Mouse (Mus musculus): Measurements from ENCODE around the gene Ccdc190.

The Ccdc190 gene

DNA sequence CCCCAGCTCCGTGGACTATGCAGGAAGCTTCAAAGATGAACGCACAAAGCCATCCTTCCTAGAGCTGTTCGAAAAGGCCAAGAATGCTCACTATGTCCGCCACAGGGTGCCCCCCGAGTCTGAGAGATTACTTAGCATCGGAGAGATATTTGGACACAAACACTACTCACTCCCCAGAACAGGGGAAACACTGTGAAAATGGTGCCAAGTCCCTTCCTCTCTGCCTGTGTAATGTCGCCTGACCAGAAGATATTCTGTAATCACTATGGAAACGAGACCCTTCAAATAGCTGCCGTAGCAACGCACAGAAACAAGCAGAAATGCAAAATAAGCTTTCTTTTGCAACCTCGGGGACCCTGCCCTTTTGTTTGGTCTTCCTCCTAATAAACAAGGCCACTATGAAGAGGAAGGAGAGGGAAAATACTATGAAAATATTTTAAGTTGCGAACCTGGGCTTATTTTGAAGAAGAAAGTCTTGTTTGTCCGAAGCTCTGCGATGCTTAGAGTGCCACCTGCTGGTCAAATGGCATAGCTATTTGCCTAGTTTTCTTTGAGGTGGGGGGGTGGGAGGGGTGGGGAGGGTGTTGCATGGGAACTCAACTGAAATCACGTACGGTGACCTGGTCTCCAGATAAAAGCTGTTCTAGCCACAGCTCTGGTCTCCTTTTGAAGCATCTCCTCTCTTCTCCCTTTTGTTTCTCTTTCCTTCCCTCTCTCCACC lies 5.7 kb downstream of the Ccdc190 start:
- peak; percentile 61 for DNase-seq (ENCODE audit: low read depth)

DNA sequence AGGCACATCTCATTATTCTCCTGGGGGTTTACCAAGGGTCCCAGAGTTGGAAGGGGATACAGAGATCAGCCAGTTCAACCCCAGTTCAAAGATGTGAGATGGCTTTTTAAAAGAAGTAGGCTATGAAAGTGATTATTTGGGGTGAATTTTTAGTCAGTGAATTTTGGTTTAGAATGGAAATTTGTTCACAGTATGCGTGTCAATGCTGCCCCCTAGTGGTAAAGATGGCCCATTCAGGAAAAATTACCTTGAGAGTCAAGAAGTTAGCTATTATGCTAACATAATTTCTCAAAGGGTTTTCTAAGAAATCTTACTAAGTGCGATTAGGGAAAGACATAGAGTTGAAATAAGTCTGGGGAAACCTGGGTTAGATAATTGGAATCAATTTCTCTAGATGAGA lies 10.9 kb downstream of the Ccdc190 start:
- DNase-seq (ENCODE audit: low read depth) = peak; percentile 56

DNA sequence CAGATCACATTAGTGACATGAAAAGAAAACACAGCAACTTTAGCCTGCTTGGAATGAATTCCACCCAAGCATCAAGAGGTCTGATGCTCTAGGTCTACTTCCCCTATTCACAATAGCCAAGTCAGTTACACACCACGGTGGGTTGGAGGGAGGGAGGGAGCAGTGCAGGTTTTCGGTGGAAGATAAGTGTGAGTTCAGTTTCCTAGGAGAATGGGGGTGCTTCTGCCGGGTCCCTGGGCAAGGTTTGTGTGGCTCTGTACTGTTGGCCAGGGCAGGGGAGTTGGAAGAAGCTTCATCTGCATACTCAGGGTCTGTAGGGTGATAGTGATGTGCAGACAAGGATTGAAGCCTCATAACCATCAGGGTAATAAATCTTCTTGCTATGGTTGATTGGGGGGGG lies 17.6 kb downstream of the Ccdc190 start:
- no peak for DNase-seq (ENCODE audit: low read depth)

DNA sequence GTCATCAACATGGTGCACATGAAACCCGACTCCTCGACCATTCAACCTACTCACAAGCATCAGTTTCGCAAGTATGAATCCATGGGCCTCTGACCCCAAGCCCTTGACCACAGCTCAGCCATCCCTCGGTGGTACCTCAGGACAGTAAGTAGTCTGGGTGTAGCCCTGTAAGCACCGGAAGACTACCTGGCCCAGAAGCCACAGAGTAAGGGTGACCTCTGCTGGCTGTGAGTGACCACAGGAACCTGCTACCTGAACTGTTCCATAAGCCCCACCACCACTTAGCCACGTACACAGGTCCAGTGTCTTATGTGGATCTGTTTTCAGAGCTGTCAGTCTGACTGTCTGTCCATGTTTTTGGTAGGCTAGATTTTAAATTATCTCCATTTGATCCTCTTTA lies 19.2 kb downstream of the Ccdc190 start:
- peak; percentile 26 for DNase-seq (ENCODE audit: low read depth)

DNA sequence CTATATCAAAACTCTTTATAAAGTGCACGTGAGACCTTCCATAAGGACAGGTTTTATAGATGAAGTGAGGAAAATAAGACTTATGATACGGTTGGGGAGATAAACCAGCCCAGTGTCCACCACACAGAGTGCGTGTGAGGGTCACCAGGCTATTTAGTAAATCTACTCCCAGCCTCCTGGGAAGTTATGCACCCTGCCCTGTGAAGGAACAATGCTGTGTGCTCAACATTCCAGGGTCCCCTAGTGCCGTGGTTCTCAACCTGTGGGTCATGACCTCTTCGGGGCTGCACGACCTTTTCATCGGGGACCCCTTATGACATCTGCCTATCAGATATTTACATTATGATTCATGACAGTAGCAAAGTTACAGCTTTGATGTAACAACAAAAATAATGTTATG lies 19.8 kb downstream of the Ccdc190 start:
- no peak for DNase-seq (ENCODE audit: low read depth)

DNA sequence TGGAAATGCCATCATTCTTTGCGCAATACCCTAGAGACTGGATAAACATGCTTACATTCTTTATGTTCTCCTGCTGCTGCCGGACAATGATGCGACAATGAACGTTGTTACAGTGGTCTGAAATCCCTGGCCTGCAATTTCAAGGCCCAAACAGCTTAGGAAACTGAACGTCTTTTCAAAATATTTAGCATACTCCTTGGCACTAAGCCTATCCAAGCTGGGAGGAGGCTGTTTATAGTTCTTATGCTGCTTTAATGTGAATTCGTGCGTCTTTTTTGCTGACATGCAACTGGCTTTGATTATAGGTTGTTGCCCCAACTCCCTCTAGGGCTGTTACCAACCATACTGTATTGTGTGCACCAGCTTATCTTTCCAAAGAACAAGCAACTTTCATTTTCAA lies 20.4 kb downstream of the Ccdc190 start:
- no peak for DNase-seq (ENCODE audit: low read depth)

DNA sequence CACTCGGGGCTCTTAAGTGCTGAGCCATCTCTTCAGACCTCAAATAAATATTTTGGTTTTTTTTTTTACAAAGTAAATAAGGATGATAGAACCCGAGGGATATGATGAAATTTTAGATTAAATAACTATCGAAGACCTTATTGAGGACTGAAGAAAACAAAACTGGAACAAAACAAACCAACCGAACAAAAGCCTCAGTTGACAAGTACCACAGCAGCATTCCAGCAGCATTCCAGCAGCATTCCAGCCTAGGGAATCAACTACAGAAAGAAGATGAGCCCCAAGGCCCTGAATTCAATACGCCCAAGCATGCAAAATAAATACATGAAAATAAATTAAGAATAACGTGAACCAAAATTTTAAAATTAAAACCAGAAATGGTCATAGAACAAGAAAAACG lies 21.5 kb downstream of the Ccdc190 start:
- no peak for DNase-seq (ENCODE audit: low read depth)

DNA sequence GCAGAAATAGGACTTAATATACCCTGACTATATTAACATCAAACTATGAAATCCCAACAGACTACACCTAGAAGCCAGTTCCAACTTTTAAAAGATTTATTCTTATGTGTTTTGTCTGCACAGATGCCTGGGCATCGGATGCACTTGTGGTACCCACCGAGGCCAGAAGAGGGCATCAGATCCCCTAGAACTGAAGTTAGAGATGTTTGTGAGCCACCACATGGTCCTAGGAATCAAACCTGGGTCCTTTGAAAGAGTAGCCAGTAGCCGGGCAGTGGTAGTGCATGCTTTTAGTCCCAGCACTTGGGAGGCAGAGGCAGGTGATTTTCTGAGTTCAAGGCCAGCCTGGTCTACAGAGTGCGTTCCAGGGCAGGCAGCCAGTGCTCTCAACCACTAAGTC lies 22.2 kb downstream of the Ccdc190 start:
- DNase-seq (ENCODE audit: low read depth) = peak; percentile 36

DNA sequence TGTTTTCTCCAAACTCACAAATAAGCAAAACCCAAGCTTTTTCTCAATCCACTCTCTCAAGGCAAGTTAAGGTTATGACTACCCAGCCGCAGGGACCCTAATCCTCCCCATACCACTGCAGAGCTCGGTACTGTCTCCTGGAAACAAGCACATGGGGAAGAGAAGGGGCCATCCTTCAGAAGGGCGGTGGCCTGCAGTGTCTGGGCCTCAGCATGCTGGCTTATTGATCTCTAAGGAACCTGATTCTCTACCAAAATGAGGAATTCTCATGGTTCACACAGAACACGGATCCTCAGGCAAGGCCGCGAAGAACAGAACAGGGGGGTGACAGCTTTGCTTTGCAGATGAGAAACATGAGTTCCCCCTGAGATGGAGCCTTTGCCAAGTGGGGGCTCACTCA lies 23.1 kb downstream of the Ccdc190 start:
- DNase-seq (ENCODE audit: low read depth) = no peak

DNA sequence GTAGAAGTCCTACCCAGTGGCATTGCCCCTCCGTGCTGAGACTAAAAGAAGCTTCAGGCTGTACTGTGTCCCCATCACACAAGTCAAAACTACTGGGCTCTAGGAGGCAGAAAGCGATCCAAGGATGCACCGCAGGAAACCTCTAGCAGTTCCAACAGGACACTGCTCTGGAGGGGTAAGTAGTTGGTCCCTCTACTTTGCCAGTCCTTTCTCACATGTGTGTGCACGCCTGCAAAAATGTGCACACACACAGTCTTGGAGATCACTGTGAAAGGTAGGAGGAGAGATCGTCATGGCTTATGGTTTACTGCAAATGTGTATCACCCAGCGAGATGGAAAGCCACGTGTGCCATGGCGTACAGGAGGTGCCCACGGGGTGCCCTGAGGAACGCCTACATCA lies 24.2 kb downstream of the Ccdc190 start:
- no peak for DNase-seq (ENCODE audit: low read depth)

DNA sequence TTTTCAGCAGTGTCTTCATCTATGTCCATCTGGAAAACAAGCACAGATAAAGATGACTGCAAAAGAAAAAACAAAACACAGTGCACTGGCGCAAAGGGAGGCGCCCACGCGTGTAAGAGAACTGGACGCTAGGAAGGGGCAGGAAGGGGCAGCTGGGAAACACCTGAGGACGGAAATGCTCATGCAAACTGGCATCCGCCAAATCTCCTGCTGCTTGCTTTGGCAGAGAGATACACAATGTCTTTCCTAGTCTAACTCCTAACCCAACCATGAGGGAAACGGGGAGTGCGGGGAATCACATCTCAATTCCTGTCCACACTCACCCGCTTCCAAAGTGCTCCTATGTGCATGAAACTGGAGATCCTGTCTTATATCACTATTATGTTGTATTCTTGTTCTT lies 24.7 kb downstream of the Ccdc190 start:
- DNase-seq (ENCODE audit: low read depth) = no peak

DNA sequence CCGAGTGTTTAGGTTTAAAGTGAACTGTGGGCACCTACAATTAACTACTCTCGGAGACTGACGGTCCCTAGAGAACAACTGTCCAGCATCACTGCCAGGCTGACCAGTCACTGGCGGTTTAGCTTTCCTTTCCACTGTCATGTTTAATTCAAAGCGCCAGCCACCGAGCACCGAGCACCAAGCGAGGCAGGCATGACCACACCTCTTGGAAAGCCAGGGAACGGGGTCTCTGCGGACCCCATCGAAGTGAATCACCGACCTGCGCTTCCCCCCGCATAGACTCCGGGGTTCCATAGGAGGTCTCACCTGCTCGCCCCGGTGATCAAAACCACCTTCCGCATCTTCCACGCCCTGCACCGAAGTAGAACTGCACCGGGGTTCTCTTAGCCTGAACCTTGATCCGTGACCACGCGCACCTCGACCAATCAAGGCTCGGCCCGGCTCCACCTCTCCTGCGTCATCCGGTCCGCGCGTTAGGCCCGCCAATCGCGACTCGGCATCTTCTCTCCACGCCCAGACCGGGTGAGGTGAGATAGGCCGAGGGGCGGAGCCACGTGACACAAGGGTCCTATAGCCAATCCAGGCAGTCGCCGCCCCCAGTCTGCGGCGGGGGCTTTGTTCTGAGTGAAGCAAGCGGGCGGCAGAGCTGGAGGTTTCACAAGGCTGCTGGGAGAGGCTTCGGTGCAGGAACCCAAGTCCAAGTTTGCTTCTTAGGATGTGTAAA lies 40.5 kb downstream of the Ccdc190 start, which contains the start of gene Hsd17b7:
Gene Hsd17b7 (minus strand): TSS at position 450 of the 724 bp plus-strand sequence.
- peak; percentile 99 for DNase-seq (ENCODE audit: low read depth)

DNA sequence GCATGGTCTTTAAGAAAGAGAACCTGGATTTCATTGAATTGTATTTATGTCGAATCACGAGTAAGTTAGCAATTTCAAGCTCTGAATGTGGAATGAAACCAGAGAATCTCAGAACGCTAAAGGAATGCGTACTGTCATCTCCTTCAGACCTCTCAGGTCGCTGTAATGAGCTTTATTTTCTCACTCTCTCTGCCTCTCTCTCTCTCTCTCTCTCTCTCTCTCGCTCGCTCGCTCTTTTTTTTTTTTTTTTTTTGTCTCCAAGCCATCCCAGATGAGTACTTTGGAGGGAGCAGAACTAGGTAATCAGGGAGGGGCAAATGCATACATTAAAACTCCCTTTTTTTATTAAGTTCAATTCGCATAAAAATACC lies 41.1 kb downstream of the Ccdc190 start:
- DNase-seq (ENCODE audit: low read depth) = no peak

DNA sequence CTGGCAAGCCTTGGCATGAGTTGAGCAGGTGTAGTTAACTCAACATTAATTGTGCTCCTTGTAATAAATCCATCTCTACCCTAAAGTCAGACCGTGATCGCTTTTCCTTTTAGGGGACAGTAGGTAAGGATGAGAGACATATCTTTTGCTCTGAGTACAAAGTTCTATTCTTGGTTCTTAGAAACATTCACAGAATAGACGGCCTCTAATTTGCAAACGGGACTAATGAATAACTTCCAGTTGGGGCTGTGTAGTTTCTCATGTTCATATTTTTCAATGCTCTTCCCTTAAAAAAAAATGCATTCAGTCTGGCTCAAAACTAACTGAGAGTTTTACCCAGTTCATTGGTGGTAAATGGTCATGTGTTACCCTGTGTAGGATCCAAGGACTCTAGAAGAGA lies 42.5 kb downstream of the Ccdc190 start:
- no peak for DNase-seq (ENCODE audit: low read depth)

DNA sequence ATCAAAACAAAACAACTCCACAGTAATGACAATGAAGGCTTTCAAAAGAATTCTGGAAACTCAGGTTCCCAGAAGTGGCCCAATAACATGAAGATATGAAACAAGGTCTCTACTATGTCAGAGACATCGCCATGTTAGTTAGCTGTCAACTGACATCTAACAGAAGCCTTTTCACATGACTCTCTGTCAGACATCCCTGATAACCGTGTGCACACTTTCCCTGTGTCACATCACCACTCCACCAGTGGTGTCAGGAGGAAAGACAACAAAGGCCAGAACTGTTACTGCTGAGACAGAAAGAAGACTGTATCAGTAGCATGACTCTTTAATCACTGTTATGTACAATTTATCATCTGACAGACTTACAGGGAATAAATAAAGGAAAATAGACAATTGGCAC lies 43.5 kb downstream of the Ccdc190 start:
- no peak for DNase-seq (ENCODE audit: low read depth)

DNA sequence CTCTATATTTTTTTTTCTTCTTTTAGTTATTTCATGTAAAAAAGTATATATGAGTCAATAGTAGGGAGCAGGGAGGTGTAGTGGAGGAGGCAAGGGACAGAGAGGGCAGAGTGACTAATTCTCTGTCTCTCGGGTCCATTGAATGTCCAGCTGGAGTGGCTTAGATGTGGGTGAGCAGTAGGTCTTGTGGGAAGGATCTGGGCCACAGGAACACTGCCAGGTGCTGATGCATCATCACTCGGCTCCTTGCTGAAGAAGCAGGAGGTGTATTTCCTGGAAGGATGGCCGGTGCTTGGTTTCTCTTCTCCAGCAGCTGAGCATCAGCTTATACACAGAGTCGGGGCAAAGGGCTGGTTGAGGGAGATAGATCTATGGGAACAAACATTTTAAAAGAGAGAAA lies 49.2 kb downstream of the Ccdc190 start:
- DNase-seq (ENCODE audit: low read depth) = no peak

Data from 416B (cell line).